Mouse (Mus musculus) spleen, adult 2 months (tissue): ENCODE measurements around the gene Wnt3. TPM values are rescaled to one million over a fixed set of nuclear protein-coding genes. Genes with fewer than 3 reads are reported as not detected.
"Not testable (repeated sequence)": the region's sequence is repeated elsewhere in the genome, so short reads cannot be mapped to it uniquely, and the experiment has no call there.

ENCODE experiments used
- DNase-seq, 2 experiments: peaks; one replicate each; pipeline versions ENCODE4 v3.0.0 to v3.0.0-alpha.2; 2012 to 2021; ENCODE audit warnings: low spot score in 2 of 2, low read depth in 1 of 2
- H3K27ac ChIP-seq: fragments of 200-500 bp; 2 replicates; pipeline ENCODE4 v1.5.1; 2012; ENCODE audit warnings: low read length, inconsistent platforms; ENCODE audit not compliant: insufficient read depth
- H3K27me3 ChIP-seq: fragments of 200-500 bp; 2 replicates; pipeline ENCODE4 v1.6.1; 2012; ENCODE audit warnings: mild to moderate bottlenecking, moderate library complexity, low read length, inconsistent platforms; ENCODE audit not compliant: control insufficient read depth, insufficient read depth
- H3K36me3 ChIP-seq: fragments of 200-500 bp; 2 replicates; pipeline ENCODE4 v1.6.1; 2012; ENCODE audit warnings: mild to moderate bottlenecking, low read length, inconsistent platforms; ENCODE audit not compliant: control insufficient read depth, insufficient read depth
- H3K4me1 ChIP-seq: fragments of 200-500 bp; 2 replicates; pipeline ENCODE4 v1.6.1; 2011; ENCODE audit warnings: inconsistent platforms; ENCODE audit not compliant: control insufficient read depth, insufficient read depth, insufficient read length
- H3K4me3 ChIP-seq: fragments of 200-500 bp; 2 replicates; pipeline ENCODE4 v1.5.1; 2011; ENCODE audit warnings: mild to moderate bottlenecking, inconsistent platforms; ENCODE audit not compliant: insufficient read depth, insufficient read length; ENCODE audit errors: extremely low read depth
- CTCF ChIP-seq: fragments of 200-500 bp; IDR thresholded peaks from 2 replicates; pipeline ENCODE4 v1.5.1; 2011; ENCODE audit warnings: mild to moderate bottlenecking, inconsistent platforms; ENCODE audit not compliant: insufficient read depth, insufficient read length, insufficient replicate concordance; ENCODE audit errors: extremely low read depth
- POLR2A ChIP-seq: fragments of 200-500 bp; IDR thresholded peaks from 2 replicates; pipeline ENCODE4 v1.6.1; 2011; ENCODE audit warnings: low read depth, low read length, inconsistent platforms
- WGBS: fragments of 180-500 bp; shearing (Covaris S2); methylation state at CpG from one replicate; pipeline ENCODE4 v1.1.7; 2018; 5-methylcytosine and 5-hydroxymethylcytosine counted together
- polyA plus RNA-seq: library from polyadenylated mRNA; depleted of rRNA; stranded (reverse); fragments of >200 nt; gene quantifications from 2 replicates; pipeline ENCODE4 v1.2.3, GENCODE M21; 2012

Gene Wnt3
- polyA plus RNA-seq, 1 experiment: 0.08 TPM

DNA sequence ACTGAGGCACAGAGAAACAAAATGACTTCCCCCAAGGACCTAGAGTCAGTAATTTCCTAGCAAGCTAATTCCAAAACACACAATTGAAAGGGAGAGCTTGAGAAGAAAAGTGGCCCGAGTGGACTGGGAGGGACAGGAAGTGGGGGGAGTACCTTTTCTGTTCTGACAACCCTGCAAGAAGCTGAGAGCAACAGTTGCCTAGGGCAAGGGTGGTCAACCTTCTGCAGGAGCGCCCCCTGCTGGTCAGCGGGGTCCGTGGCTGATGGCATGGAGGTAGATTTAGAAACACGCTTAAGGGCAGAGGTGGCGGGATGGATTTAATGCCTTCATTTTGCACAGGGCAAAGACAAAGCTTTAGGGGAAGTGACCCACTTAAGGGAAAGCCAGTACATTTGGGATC is 15.2 kb upstream of the Wnt3 start:
- 11% methylated on average over 6 of the region's 6 CpGs for WGBS

DNA sequence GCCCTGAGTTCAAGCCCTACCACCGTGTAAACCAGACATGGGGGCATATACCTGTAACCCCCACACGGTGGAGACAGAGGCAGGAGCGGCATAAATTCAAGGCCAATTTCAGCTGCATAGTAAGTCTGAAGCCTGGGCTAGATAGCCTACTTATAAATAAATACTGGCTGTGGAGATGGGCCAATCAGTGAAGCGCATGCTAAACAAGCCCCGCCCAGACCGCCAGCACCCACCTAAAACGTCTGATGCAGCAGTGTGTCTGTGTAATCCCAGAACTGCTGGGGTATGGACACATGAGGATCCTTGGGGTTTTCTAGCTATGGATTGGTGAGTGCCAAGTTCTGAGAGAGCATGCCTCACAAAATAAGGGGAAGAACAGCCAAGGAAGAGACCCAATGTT is 13.8 kb upstream of the Wnt3 start:
- no peaks in the 10 kb centered on the region for H3K27me3 ChIP-seq
- TF ChIP-seq POLR2A (no peak), CTCF (no peak)
- H3K36me3 ChIP-seq: no peaks in the 10 kb centered on the region
- no peak for DNase-seq
- no peak overlapping the region for H3K27ac ChIP-seq
- WGBS: 60% methylated on average over 7 of the region's 7 CpGs
- no peaks in the 10 kb centered on the region for H3K4me1 ChIP-seq
- no peak overlapping the region for H3K4me3 ChIP-seq

More for the DNA sequence above, 15.2 kb upstream of the Wnt3 start:
- TF ChIP-seq POLR2A (no peak), CTCF (peak; percentile 85)
- H3K4me3 ChIP-seq: no peak overlapping the region
- no peaks in the 10 kb centered on the region for H3K27me3 ChIP-seq
- H3K27ac ChIP-seq: no peak overlapping the region
- H3K4me1 ChIP-seq: no peaks in the 10 kb centered on the region
- DNase-seq: peak in 1 of 2 experiments; percentile 49
- no peaks in the 10 kb centered on the region for H3K36me3 ChIP-seq

DNA sequence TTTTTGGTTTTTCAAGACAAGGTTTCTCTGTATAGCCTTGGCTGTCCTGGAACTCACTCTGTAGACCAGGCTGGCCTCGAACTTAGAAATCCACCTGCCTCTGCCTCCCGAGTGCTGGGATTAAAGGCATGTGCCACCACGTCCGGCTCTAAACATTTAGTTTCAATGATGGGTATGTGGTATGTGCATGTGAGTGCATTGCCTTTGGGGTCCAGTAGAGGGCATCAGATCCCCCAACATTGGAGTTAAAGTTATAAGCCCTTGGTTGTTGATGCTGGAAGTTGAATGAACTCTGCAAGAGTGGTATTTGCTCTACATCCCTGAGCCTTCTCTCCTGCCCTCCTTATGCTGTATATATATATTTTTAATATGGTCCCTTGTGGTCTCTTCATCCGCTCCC is 13.1 kb upstream of the Wnt3 start:
- DNase-seq, H3K36me3 ChIP-seq, H3K4me1 ChIP-seq, H3K27me3 ChIP-seq, H3K27ac ChIP-seq, H3K4me3 ChIP-seq: not testable (repeated sequence)
- 82% methylated on average over 5 of the region's 5 CpGs for WGBS

DNA sequence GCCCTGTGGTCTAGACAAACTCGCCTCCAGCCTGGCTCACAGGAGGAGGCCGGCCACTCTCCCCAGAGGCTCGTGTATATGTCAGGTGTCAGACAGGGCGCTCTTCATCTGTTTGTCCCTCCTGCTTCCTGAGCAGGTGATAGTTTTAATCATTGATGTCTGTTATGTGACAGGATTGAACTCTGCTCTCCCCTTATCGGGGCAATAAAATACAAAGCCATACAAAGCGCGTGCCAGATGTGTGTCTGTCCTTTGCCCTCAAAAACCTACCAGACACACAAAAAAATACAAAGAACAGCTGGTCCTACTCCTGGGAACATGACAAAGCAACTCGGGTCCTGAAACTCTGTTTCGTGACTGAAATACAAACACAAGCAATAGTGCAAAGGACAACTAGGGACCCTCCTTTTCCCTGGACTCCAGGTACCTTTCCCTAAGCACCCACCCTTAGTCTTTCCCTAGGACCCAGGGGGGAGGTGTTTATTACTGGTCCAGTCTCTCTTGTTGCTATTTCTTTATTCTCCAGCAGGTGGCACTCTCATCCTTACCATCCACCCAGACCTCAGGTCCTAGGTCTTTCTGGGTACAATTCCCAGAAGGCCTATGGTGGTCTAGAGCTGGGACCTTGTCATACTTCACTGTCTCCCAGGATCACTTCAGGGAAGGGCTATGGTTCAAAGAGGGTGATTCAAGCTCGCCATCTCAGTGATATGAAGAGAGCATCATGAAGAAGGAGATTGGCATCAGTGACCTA is 10.4 kb upstream of the Wnt3 start:
- H3K4me3 ChIP-seq: no peak overlapping the region
- peak in 1 of 2 experiments; percentile 4 for DNase-seq
- no peaks in the 10 kb centered on the region for H3K27me3 ChIP-seq
- no peak overlapping the region for H3K27ac ChIP-seq
- TF ChIP-seq CTCF: peak; percentile 23; the same call in 1 of the 2 replicates
- no peak for TF ChIP-seq POLR2A
- H3K4me1 ChIP-seq: no peaks in the 10 kb centered on the region
- H3K36me3 ChIP-seq: no peaks in the 10 kb centered on the region
- 37% methylated on average over 10 of the region's 10 CpGs for WGBS

DNA sequence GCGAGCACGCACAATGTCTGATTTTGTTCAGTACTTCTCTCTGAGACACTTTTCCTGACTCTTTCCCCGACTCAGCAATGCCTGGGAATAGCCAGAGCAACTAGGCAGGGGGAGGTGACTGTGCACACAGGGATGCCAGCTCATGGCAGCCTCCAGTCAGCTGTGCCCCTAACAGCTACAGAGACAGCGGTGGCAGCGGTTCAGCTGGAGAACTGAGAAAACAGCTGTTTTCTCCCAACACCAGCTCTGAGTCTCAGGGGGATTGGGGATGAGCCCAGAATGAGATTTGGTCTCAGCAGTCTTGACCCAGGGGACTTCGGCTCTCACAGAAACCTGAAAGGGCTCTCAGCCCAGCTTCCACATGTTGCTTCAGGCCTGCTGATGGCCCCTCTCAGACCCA is 9.3 kb upstream of the Wnt3 start:
- no peaks in the 10 kb centered on the region for H3K36me3 ChIP-seq
- no peak overlapping the region for H3K4me3 ChIP-seq
- H3K4me1 ChIP-seq: no peaks in the 10 kb centered on the region
- no peak for DNase-seq
- whole genome bisulfite sequencing: 58% methylated on average over 6 of the region's 6 CpGs
- no peak overlapping the region for H3K27ac ChIP-seq
- H3K27me3 ChIP-seq: no peaks in the 10 kb centered on the region
- TF ChIP-seq CTCF (no peak), POLR2A (no peak)

DNA sequence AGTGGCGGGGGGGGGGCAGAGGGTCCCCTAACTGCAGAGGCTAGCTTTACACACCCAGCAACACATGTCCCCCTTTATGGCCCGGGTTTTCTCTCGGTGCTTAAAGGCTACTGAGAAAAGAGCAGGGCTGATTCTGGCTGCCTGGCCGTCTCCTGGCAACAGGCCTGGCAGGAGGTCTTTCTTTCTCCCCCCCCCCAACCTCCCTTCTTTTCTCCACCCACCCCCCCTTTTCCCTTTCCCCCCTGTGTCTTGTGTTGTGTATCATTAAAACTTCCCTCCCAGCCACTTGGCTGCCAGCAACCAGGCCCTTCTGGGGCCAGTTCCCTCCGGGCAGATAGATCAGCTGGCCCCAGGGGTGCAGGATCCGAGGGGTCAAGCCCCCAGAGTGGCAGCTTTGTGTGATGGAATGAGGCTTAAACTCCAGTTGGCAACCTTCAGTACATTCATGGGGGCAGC is 8.4 kb upstream of the Wnt3 start:
- no peak for DNase-seq
- no peaks in the 10 kb centered on the region for H3K4me1 ChIP-seq
- H3K27ac ChIP-seq: no peak overlapping the region
- TF ChIP-seq POLR2A (no peak), CTCF (no peak)
- 47% methylated on average over 6 of the region's 6 CpGs for WGBS
- no peaks in the 10 kb centered on the region for H3K27me3 ChIP-seq
- no peaks in the 10 kb centered on the region for H3K36me3 ChIP-seq
- H3K4me3 ChIP-seq: no peak overlapping the region

DNA sequence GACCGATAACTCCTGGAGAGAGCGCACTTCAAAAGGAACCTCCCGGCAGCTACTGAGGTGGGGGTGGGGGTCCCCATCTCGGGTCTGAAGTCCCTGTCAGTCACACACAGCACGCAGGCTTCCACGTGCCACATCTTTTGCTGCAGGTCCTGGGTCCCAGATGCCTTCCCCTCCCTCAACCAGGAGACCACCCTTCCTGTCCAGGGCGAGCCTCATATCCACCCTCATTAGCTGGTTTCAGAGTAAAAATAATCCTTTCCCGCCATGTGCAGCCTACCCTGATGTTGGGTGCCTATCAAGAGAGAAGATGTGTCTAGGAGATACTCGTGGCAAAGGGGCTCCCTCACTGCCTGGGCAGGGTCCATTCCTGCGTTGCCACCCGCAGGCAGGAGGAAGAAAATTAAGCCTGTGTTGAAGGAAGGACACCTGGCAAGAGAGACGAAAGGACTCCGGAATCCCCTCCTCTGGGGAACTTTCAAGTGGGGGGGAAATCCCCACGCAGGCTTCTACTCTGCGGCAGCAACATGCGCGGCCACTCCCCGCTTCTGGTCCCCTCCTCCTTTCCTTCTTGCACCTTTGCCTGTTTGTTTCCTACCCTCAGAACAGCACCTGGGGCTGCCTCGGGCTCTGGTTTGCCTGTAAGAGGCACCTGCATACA is 2.7 kb upstream of the Wnt3 start:
- Histone ChIP-seq H3K4me1 (peaks cover 6% of the 10 kb centered on the region), H3K27me3 (peaks cover 35% of the 10 kb centered on the region), H3K4me3 (no peak overlapping the region), H3K36me3 (no peaks in the 10 kb centered on the region), H3K27ac (no peak overlapping the region)
- WGBS: 7% methylated on average over 19 of the region's 19 CpGs
- DNase-seq: no peak
- no peak for TF ChIP-seq POLR2A
- TF ChIP-seq CTCF: no peak
